Mouse (Mus musculus): ENCODE measurements around the gene RPS10-NUDT3.

The RPS10-NUDT3 gene

DNA sequence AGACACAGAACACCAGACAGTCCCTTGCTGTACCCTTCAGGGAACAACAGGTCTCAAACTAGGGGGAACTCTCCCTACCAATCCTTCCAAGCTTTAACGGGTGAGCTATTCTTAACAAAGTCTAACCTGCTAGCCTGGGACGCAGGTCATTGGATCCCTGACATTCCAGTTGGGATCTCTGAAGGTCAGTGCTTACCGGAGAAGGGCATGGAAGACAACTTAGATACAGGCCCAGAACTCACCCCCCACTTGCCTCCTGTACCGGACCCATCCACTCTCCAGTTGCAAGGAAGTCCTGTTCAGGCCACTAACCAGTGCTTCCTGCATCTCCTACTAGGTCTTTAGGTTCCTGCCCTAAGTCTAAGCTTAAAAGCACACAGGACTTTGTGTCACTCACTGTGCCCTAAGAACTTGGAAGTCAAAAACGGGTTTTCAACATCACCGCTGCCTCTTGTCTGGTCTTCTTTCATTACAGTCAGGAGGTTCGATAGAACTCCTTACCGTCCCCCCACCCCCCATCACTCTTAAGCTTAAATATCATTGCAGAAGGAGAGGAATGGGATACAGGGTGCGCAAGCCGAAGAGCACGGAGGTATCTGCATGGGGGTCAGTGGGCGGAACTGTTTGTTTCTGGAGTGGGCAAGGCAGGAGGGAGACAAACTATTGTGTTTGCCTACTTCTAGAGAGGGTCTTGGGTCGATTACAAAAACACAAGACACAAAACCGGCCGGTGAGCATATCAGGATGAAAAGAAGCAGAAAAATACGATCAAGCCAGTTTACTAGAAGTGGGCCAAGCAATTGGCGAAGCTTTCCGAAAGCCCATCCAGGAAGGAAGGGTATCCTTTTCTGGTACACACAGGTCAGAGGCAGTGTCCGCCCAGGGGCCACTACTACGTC is 80.7 kb downstream of the RPS10-NUDT3 start:
- no peak for DNase-seq (ENCODE audit: extremely low spot score)

DNA sequence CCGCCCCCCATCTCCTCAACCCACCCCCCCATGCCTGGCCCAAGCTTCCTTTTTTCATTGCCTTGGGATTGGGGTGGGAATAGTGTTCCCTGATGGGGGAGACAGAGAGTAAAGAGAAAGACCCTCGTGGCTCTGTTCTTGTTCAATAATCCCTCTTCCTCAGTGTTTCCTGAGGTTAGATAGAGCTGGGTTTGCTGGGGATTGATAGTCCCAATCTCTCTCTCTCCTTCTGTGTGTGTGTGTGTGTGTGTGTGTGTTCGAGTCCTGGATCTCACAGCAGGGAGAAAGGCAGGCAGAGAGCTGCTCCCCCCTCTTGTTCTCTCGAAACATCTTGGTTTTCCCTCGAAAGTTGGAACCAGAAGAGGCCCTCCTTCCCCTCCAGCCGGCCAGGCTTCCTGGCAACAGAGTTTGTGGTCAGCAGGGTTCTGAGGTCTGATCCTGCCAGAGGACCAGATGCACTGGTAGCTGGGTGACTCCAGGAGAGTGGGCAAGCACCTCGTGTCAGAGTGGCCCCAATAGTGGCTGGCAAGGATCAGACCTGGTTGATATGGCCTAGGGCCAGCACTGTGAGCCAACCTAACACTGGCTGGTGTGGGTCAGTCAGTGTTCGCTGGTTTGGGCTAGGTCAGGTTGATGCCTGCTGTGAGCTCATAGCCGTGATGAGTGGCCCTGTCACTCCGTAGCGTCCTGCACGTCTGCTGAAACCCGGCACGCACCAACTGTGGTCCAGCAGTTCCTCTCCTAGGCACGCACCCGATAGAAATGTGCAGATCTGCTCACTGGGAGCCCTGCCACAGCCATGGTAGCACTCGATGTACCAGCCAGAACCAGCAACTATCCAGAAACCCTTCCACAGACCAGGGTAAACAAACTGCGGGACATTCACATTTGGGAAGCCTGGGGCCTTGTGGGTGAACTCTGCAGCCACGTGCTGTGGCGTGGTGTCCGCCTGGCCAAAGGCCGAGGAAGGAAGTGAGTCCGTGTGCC is 82.5 kb downstream of the RPS10-NUDT3 start:
- DNase-seq (ENCODE audit: extremely low spot score): no peak

DNA sequence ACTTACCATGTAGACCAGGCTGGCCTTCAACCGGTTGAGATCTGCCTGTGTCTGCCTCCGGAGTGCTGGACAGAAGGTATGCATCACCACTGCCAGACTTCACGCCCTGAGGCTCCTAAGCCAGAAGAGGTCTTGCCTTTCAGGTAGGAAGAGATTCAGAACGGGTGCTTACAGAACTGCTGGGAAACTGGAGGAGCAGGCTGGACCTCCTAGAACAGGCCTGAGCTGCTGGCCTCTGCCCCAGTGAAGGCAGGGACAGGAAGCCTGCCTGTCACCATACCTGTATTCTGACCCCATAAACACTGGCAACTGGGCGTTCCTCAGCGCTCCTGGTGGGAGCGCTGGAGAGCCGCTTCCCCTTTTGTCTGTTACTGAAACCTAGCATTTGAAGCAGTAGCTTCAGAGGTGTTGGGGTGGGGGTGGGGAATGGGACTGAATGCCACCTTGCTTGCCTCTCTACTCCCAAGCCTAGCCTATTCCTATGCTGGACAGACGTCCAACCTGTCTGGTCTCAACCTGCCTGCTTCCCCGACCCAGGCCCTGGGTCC is 83.6 kb downstream of the RPS10-NUDT3 start:
- DNase-seq (ENCODE audit: extremely low spot score): no peak

DNA sequence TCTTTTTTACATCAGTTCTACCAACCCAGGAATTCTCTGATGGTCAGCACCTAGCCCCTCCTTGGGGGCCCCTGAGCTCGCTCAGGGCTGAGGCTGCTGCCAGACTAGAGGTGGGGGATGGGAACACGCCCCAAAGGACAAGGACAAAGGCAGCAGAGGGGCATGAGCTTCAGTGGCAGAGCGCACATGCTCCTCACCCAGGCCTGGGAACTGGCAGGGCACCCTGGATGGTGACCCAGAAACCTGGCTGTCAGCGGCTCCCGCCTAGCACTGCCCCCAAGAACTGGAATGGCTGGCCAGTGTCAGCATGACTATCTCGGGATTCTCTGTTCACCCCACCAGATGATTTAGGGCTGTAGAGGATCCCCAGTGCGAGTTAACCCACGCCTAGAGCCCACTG is 85.8 kb downstream of the RPS10-NUDT3 start:
- DNase-seq (ENCODE audit: extremely low spot score): no peak

DNA sequence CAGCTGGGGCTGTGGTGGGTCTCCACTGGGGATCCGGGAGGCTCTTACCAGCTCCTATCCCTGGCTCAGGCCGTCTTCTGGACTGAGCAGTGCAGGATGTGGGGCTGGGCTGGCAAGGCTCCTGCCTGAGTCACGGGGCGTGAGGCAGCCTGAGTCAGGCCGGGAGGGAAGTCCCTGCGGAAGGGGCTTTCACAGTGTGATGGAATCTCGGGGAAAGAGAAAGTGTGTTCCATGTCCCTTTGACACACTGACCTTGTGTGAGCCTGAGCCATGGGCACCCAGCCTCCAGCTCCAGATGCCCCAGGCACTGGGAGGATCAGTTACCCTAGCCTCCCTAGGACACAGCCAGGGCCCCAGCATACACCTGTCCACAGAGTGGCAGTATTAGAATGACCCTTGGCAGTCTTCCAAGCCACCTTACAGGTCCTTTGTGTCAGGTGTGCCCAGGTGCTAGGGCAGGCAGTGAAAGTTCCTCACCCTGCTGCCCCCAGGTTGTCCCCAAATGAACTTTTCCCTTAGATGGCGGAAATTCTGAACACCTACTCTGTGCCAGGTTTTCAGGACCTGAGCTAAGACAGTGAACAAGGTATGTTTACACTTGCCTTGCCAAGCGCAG is 87.7 kb downstream of the RPS10-NUDT3 start:
- no peak for DNase-seq (ENCODE audit: extremely low spot score)

DNA sequence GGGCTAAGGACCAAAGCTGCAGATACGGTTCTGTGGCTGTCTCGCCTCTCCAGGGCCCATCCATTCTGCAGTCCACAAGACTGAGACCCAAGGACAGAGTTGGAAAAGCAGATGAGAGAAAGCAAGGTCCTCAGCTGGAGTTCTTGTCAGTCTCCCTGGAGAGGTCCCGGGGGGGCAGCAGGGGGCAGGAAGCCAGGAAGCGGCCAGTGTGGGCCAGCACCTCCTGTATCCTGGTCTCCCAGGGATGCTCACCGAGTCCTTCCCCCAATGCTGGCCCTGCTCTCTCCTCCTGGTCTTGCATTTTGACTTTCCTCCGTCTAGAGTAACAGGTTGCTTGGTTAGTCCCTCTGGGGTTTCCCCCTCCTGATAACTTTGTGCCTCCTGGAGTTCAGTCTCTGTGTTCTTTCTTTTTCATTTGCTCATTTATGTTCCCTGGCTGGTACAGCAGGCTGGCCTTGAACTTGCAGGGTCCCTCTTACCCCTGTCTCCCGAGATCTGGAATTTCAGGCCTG is 88.4 kb downstream of the RPS10-NUDT3 start:
- DNase-seq (ENCODE audit: extremely low spot score): no peak

DNA sequence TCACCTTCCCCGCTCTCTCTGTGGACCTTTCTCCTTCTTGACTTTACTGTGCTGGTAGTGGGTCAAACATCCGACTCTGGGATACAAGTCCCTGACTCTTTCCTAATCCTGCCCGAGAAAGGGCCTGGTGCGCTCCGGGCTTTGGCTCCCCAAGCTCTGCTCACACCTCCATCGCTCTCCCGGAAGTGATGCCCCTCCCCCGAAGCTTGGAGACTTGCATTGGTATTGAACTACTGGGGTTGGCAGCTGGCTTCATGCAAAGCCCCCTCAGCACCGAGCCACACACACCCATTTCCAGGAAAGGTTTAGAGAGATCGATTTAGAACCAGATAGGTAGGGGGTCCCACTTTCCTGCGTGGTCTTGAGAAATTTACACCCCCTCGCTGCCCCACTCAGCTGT is 89.0 kb downstream of the RPS10-NUDT3 start:
- no peak for DNase-seq (ENCODE audit: extremely low spot score)

DNA sequence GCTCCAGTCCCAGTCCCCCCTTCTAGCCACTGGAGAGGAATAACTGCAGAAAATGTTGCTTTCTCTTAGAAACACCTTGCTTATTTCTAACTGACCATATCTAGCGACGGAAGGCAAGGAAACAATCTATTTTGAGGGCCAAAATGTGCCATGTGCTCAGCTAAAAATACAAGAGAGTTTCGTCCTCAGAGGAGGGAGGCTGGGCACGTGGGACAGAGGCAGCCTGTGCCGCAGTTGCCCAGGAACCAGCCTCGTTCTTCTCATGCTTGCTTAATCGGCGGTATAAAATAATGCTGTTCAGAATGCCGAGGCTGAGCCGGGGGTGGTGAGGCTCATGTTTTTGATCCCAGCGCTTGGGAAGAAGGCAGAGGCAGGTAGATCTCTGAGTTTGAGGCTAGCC is 90.5 kb downstream of the RPS10-NUDT3 start:
- no peak for DNase-seq (ENCODE audit: extremely low spot score)

DNA sequence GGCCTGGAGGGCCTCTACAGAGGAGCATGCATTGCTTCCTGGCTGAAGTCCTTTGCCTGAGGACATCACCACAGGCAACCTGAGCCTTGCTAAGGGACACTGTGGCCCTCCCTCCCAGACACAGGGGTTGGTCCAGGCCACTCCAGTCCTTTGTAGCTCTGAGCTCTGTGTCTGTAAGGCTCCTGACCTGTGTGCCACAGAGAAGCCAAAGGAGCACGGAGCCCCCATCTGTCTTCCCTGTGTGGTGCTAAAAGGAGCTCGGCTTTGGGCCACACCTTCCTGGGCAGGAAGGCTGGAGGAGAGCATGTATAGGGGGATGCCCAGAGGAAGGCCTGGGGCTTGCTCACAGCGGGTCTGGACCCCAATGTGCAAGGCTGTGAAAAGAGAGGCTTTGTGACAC is 93.0 kb downstream of the RPS10-NUDT3 start:
- DNase-seq (ENCODE audit: extremely low spot score): no peak

DNA sequence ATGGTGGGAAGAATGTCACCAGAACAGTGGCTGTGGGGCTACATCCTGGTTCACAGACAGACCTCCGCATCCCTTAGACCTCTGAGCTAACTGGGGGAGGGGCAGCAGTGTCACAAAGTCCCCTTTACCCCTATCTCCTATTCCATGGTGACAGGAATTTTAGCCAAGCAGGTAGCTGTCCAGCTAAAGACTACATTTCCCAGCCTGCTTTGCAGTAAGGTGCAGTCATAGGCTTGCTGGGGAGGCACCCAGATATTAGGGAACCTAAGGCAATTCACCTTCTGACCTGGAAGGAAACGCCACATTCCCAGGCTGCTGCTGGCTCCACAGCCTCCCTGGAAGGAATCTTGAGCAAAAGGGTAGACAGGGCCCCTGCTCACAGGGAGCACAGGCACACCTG is 93.8 kb downstream of the RPS10-NUDT3 start:
- no peak for DNase-seq (ENCODE audit: extremely low spot score)

DNA sequence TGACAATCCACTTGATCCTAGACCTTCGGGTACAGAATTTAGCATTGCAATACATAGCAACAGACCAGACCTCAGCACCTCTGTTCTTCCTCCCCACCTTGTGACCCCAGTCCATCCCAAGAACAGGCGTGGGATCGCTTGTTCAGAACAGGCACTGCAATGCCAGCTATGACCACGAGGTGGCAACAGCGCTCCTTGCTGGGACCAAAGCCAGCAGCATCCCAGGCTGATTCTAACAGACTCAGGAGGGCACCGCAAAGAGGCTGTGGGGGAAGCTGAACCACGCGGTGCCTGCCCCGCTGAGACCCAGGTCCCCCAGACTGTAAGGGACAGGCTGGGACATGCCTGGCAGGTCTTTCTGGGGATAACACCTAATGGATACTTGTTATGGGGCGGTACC is 100.3 kb downstream of the RPS10-NUDT3 start:
- DNase-seq (ENCODE audit: extremely low spot score): peak; percentile 93

DNA sequence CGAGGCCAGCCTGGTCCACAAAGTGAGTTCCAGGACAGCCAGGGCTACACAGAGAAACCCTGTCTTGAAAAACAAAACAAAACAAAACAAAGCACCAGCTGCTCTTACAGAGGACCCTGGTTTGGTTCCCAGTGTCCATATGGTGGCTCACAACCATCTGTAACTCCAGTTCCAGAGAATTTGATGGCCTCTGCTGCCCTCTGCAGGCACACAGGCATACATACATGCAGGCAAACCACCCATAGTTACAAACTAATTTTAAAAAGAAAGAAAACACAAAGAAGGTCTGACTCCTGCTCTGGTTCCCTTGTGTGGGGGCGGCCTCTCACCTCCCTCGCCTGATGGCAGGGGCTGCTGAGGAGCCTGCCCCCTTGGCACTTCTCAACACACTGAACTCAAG is 101.7 kb downstream of the RPS10-NUDT3 start:
- no peak for DNase-seq (ENCODE audit: extremely low spot score)

DNA sequence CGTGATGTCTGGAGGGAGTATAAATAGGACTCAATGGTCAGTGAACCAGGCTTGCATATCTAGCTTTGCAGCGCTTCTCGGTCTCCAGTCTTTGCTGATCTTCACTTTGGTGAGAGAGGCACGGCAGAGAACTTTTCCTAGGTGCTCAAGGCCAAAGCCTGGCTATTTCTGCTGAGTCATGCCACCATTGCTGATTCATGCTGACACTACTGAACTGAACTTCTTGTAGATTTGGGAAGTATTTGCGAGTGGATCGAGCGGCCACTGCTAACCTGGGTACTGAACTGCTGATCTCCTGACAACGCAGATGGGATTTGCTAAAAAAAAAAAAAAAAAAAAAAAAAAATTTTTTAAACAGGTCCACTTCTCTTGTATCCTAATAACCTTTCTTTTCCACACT is 102.9 kb downstream of the RPS10-NUDT3 start:
- no peak for DNase-seq (ENCODE audit: extremely low spot score)
